Mouse (Mus musculus) liver, adult 2 months (tissue): ENCODE measurements around the gene Mri1. TPM values are rescaled to one million over a fixed set of nuclear protein-coding genes. Genes with fewer than 3 reads are reported as not detected.

ENCODE experiments used
- DNase-seq: peaks from one replicate; pipeline ENCODE4 v3.0.0-alpha.2; 2011; ENCODE audit warnings: low read depth, low spot score; ENCODE audit errors: extremely low read depth
- H3K27ac ChIP-seq: fragments of 200-500 bp; replicated peaks from 2 replicates; pipeline ENCODE4 v1.5.1; 2012; ENCODE audit warnings: low read depth, mild to moderate bottlenecking, control low read depth, inconsistent platforms, low read length; ENCODE audit not compliant: insufficient read depth
- H3K27me3 ChIP-seq: fragments of 200-500 bp; 2 replicates; pipeline ENCODE4 v1.6.1; 2012; ENCODE audit warnings: mild to moderate bottlenecking, moderate library complexity, low read length, inconsistent platforms; ENCODE audit not compliant: control insufficient read depth, insufficient read depth
- H3K36me3 ChIP-seq: fragments of 200-500 bp; 2 replicates; pipeline ENCODE4 v1.6.1; 2012; ENCODE audit warnings: low read length, inconsistent platforms; ENCODE audit not compliant: control insufficient read depth, insufficient read depth
- H3K4me1 ChIP-seq: fragments of 200-500 bp; 2 replicates; pipeline ENCODE4 v1.6.1; 2011; ENCODE audit warnings: low read length; ENCODE audit not compliant: control insufficient read depth, insufficient read depth
- H3K4me3 ChIP-seq: fragments of 200-500 bp; 2 replicates; pipeline ENCODE4 v1.5.1; 2011; ENCODE audit warnings: low read depth, mild to moderate bottlenecking, control low read depth, low read length, moderate library complexity; ENCODE audit not compliant: insufficient read depth
- H3K79me2 ChIP-seq: fragments of 200-500 bp; 2 replicates; pipeline ENCODE4 v1.6.1; 2012; ENCODE audit warnings: inconsistent platforms, mild to moderate bottlenecking, low read length, moderate library complexity; ENCODE audit not compliant: control insufficient read depth, insufficient read depth
- H3K9ac ChIP-seq: fragments of 200-500 bp; 2 replicates; pipeline ENCODE4 v1.6.1; 2012; ENCODE audit warnings: low read depth, mild to moderate bottlenecking, control low read depth, inconsistent platforms, low read length
- CTCF ChIP-seq: fragments of 200-500 bp; IDR thresholded peaks from 2 replicates; pipeline ENCODE4 v1.5.1; 2011; ENCODE audit warnings: low read depth, low read length, control low read depth
- POLR2A ChIP-seq: fragments of 200-500 bp; IDR thresholded peaks from 2 replicates; pipeline ENCODE4 v1.6.1; 2011; ENCODE audit warnings: low read length, control low read depth; ENCODE audit not compliant: insufficient read depth; ENCODE audit errors: extremely low read depth
- WGBS: fragments of 180-500 bp; shearing (Covaris S2); methylation state at CpG from one replicate; pipeline ENCODE4 v1.1.7; 2018; 5-methylcytosine and 5-hydroxymethylcytosine counted together
- polyA plus RNA-seq: library from polyadenylated mRNA; depleted of rRNA; stranded (reverse); fragments of >200 nt; gene quantifications from 2 replicates; pipeline ENCODE4 v1.2.3, GENCODE M21; 2012
- total RNA-seq: library from RNA; depleted of rRNA; stranded (reverse); fragments of >200 nt; gene quantifications from 2 replicates; pipeline ENCODE4 v1.2.3, GENCODE M21; 2014

Mri1 gene
- total and polyA plus RNA-seq, 2 experiments: 17.1 to 75.7 TPM

GRCm38 (mm10) chr8:84249257-84250170, 7.6 kb downstream of the Mri1 start, which contains the start of gene D8Ertd738e:
Gene D8Ertd738e (minus strand): TSS chr8:84249719.
- Histone ChIP-seq H3K4me1 (peaks cover 3% of the 10 kb centered on the region; the same call in 1 of the 2 replicates), H3K36me3 (peaks cover 36% of the 10 kb centered on the region), H3K27ac (peak within 1 kb of the TSS; percentile 66), H3K79me2 (peaks cover 5% of the 10 kb centered on the region; the same call in 1 of the 2 replicates), H3K27me3 (no peaks in the 10 kb centered on the region), H3K9ac (peak within 1 kb of the TSS; percentile 94), H3K4me3 (peak within 1 kb of the TSS; percentile 95)
- peak; percentile 85 for DNase-seq
- TF ChIP-seq CTCF (no peak), POLR2A (peak; percentile 92)
- WGBS: 5% methylated on average over 52 of the region's 52 CpGs

GRCm38 (mm10) chr8:84241821-84242220, 15.3 kb downstream of the Mri1 start:
- no peak overlapping the region for H3K9ac ChIP-seq
- 38% methylated on average over 2 of the region's 2 CpGs for WGBS
- H3K4me1 ChIP-seq: peaks cover 2% of the 10 kb centered on the region; the same call in 1 of the 2 replicates
- H3K4me3 ChIP-seq: no peak overlapping the region
- TF ChIP-seq CTCF (no peak), POLR2A (no peak)
- DNase-seq: no peak
- no peaks in the 10 kb centered on the region for H3K27me3 ChIP-seq
- no peaks in the 10 kb centered on the region for H3K79me2 ChIP-seq
- no peak overlapping the region for H3K27ac ChIP-seq
- peaks cover 19% of the 10 kb centered on the region for H3K36me3 ChIP-seq

DNA sequence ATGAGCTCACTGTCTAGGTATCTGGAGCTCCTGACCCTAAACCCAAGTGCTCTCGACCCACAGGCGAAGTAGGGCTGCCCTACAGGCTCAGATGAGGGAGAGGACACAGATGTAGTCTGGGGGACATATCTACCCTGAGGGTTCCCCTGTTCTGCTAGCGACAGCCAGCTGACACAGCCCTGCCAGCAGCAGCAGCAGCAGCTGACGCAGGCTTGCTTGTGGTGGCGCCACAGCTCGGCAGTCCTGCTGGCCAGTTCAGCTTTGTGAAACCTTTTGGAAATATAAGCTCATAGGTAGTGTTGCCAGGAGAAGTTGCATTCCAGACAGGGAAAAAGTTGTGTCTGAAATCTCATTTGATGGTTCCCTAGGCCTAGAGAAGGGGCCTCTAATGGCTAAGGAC, 16.0 kb downstream of the Mri1 start:
- peaks cover 2% of the 10 kb centered on the region for H3K4me1 ChIP-seq
- H3K9ac ChIP-seq: no peak overlapping the region
- 84% methylated on average over 6 of the region's 6 CpGs for WGBS
- no peaks in the 10 kb centered on the region; the same call in 1 of the 2 replicates for H3K79me2 ChIP-seq
- H3K27ac ChIP-seq: no peak overlapping the region
- DNase-seq: no peak
- H3K4me3 ChIP-seq: no peak overlapping the region
- TF ChIP-seq POLR2A (no peak), CTCF (no peak)
- H3K36me3 ChIP-seq: peaks cover 13% of the 10 kb centered on the region
- no peaks in the 10 kb centered on the region for H3K27me3 ChIP-seq

GRCm38 (mm10) chr8:84237542-84238229, 19.4 kb downstream of the Mri1 start:
- no peaks in the 10 kb centered on the region for H3K36me3 ChIP-seq
- peak overlapping the region; percentile 80 for H3K9ac ChIP-seq
- peak overlapping the region; percentile 80 for H3K4me3 ChIP-seq
- H3K27me3 ChIP-seq: no peaks in the 10 kb centered on the region
- H3K79me2 ChIP-seq: no peaks in the 10 kb centered on the region; the same call in 1 of the 2 replicates
- 16% methylated on average over 19 of the region's 19 CpGs for WGBS
- peaks cover 10% of the 10 kb centered on the region for H3K4me1 ChIP-seq
- TF ChIP-seq POLR2A (no peak), CTCF (no peak)
- DNase-seq: no peak
- H3K27ac ChIP-seq: peak overlapping the region; percentile 85

DNA sequence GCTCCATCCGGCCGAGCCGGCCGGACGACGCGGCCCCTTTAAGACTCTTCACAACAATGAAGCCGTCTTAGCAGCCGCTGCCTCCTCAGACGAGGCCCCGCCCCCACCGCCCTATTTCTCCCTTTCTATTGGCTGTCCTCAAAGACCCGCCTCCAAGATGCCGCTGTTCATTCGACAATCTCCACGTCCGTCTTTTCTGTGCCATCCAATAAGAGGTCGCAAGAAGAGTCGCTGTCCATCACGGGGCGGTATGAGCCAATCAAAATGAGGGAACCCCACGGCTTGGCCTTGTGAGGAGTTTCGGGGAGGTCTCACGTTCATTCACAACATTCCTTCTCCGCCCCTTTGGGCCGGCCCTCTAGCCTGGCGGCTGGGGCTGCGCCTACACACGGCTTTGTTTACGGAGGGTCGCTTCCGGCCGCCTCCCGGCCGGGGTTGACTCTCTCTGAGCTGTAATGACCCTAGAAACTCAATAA, 20.1 kb downstream of the Mri1 start, which contains the start of gene Zswim4:
Zswim4 (minus strand) TSS at position 58 of the 476 bp plus-strand sequence.
- Histone ChIP-seq H3K79me2 (no peaks in the 10 kb centered on the region; the same call in 1 of the 2 replicates), H3K27ac (peak within 1 kb of the TSS; percentile 85), H3K36me3 (no peaks in the 10 kb centered on the region), H3K4me1 (peaks cover 10% of the 10 kb centered on the region), H3K4me3 (peak within 1 kb of the TSS; percentile 80), H3K9ac (peak within 1 kb of the TSS; percentile 83), H3K27me3 (no peaks in the 10 kb centered on the region)
- peak; percentile 98 for DNase-seq
- TF ChIP-seq POLR2A (peak; percentile 66; the same call in 1 of the 2 replicates), CTCF (no peak)
- under 1% methylated on average over 35 of the region's 35 CpGs for WGBS
